Mouse (Mus musculus) embryonic facial prominence, embryonic 11.5 days (tissue): ENCODE results near the gene Rprd2. TPM values are rescaled to one million over a fixed set of nuclear protein-coding genes. Genes with fewer than 3 reads are reported as not detected.

Experiments used
- ATAC-seq: fragments of 200-750 bp; cut with Nextera tagmentation; replicated peaks from 2 replicates; pipeline ENCODE4 v1.8.0; 2017; ENCODE audit warnings: low read depth; ENCODE audit not compliant: insufficient number of reproducible peaks, low FRiP score, low TSS enrichment
- DNase-seq: peaks from one replicate; pipeline ENCODE4 v3.0.0-alpha.2; 2015; ENCODE audit warnings: low spot score
- H3K27ac ChIP-seq: fragments of 300-500 bp; sonication (generic); replicated peaks from 2 replicates; pipeline ENCODE4 v1.5.1; 2014; ENCODE audit warnings: mild to moderate bottlenecking, low read depth, low read length, control low read depth
- H3K27me3 ChIP-seq: fragments of 300-500 bp; sonication (generic); 2 replicates; pipeline ENCODE4 v1.6.1; 2014; ENCODE audit warnings: mild to moderate bottlenecking, low read length, moderate library complexity, mixed read lengths; ENCODE audit not compliant: control insufficient read depth, insufficient read depth
- H3K36me3 ChIP-seq: fragments of 300-500 bp; sonication (generic); replicated peaks from 2 replicates; pipeline ENCODE4 v1.6.1; 2014; ENCODE audit warnings: low read depth, mild to moderate bottlenecking, low read length, moderate library complexity, mixed read lengths; ENCODE audit not compliant: control insufficient read depth, insufficient read depth
- H3K4me1 ChIP-seq: fragments of 300-500 bp; sonication (generic); 2 replicates; pipeline ENCODE4 v1.6.1; 2014; ENCODE audit warnings: low read length, mixed read lengths; ENCODE audit not compliant: control insufficient read depth, insufficient read depth
- H3K4me2 ChIP-seq: fragments of 300-500 bp; sonication (generic); 2 replicates; pipeline ENCODE4 v1.6.1; 2014; ENCODE audit warnings: low read depth, mild to moderate bottlenecking, control low read depth, low read length, moderate library complexity
- H3K4me3 ChIP-seq: fragments of 300-500 bp; sonication (generic); 2 replicates; pipeline ENCODE4 v1.5.1; 2014; ENCODE audit warnings: low read depth, low read length, control low read depth
- H3K9ac ChIP-seq: fragments of 300-500 bp; sonication (generic); replicated peaks from 2 replicates; pipeline ENCODE4 v1.6.1; 2014; ENCODE audit warnings: mild to moderate bottlenecking, control low read depth, low read length
- H3K9me3 ChIP-seq: fragments of 300-500 bp; sonication (generic); replicated peaks from 2 replicates; pipeline ENCODE4 v1.6.1; 2016; ENCODE audit warnings: mild to moderate bottlenecking, low read length, inconsistent platforms, mixed read lengths; ENCODE audit not compliant: control insufficient read depth
- WGBS: fragments of 180-500 bp; shearing (Covaris S2); extraction: QIAGEN DNeasy Blood & Tissue Kit; methylation state at CpG from one replicate; pipeline ENCODE4 v1.1.7; 2014; 5-methylcytosine and 5-hydroxymethylcytosine counted together
- microRNA-seq: library from miRNA; unstranded; fragments of <30 nt; microRNA quantifications from one replicate; pipeline ENCODE4, GENCODE M21; 2016; ENCODE audit warnings: borderline number of aligned reads
- polyA plus RNA-seq: library from polyadenylated mRNA; unstranded; fragments of >200 nt; fragmentation: Nextera tagmentation; extraction: Ambion mirVana; gene quantifications from 2 replicates; pipeline ENCODE4 v1.2.1, GENCODE M21; 2014

Gene Rprd2
- polyA plus RNA-seq, 1 experiment from 2014 or later = 24.4 TPM

- no peak overlapping the region for H3K4me3 ChIP-seq
- H3K27ac ChIP-seq = no peak overlapping the region
- no peak overlapping the region for H3K4me2 ChIP-seq
- DNase-seq (no peak), ATAC-seq (no peak)
- no peak overlapping the region for H3K9ac ChIP-seq
- no peaks in the 10 kb centered on the region for H3K4me1 ChIP-seq
- H3K27me3 ChIP-seq = no peaks in the 10 kb centered on the region
- 89% methylated on average over 2 of the region's 2 CpGs for WGBS
- H3K9me3 ChIP-seq = no peaks in the 10 kb centered on the region
- H3K36me3 ChIP-seq = no peaks in the 10 kb centered on the region
These were observed 100.5 kb downstream of the Rprd2 start for GRCm38 (mm10) chr3:95718153-95718552.

GRCm38 (mm10) chr3:95716075-95716474 is 102.6 kb downstream of the Rprd2 start:
- Histone ChIP-seq H3K27me3 (no peaks in the 10 kb centered on the region), H3K4me1 (no peaks in the 10 kb centered on the region), H3K4me3 (no peak overlapping the region), H3K36me3 (no peaks in the 10 kb centered on the region), H3K4me2 (no peak overlapping the region), H3K27ac (no peak overlapping the region), H3K9ac (no peak overlapping the region), H3K9me3 (no peaks in the 10 kb centered on the region)
- ATAC-seq (no peak), DNase-seq (no peak)
- 80% methylated on average over 1 of the region's 1 CpGs for WGBS

Small RNAs within 50 kb of the gene (microRNA-seq; reads per million reads assigned to microRNA genes)
- gene Mir7014 = not detected

Other genes starting within 250 kb of the Rprd2 start
- 41.5 and 43.0 TPM in 2 replicates for gene Golph3l, start 229.9 kb downstream of the Rprd2 start, polyA plus RNA-seq
- gene Ensa, start 193.9 kb downstream of the Rprd2 start, polyA plus RNA-seq = 69.7 and 79.4 TPM in 2 replicates
- gene Mcl1, start 160.1 kb downstream of the Rprd2 start, polyA plus RNA-seq = 77.1 and 83.3 TPM in 2 replicates
- 0.55 and 0.71 TPM in 2 replicates for gene Adamtsl4, start 130.9 kb downstream of the Rprd2 start, polyA plus RNA-seq
- 5.1 and 6.1 TPM in 2 replicates for gene Ecm1, start 79.3 kb downstream of the Rprd2 start, polyA plus RNA-seq
- gene Tars2, start 58.7 kb downstream of the Rprd2 start, polyA plus RNA-seq = 47.7 and 53.1 TPM in 2 replicates
- 69.4 and 70.6 TPM in 2 replicates for gene Prpf3, start 37.0 kb upstream of the Rprd2 start, polyA plus RNA-seq
- 331 and 337 TPM in 2 replicates for gene Mrps21, start 52.7 kb upstream of the Rprd2 start, polyA plus RNA-seq
- gene Ciart, start 63.4 kb upstream of the Rprd2 start, polyA plus RNA-seq = 6.3 and 7.7 TPM in 2 replicates
- 7.8 and 10.2 TPM in 2 replicates for gene BC028528, start 73.1 kb upstream of the Rprd2 start, polyA plus RNA-seq
- gene Aph1a, start 75.1 kb upstream of the Rprd2 start, polyA plus RNA-seq = 31.8 and 33.3 TPM in 2 replicates
- 67.8 and 80.0 TPM in 2 replicates for gene Car14, start 85.8 kb upstream of the Rprd2 start, polyA plus RNA-seq
- gene Anp32e, start 110.4 kb upstream of the Rprd2 start, polyA plus RNA-seq = 120 and 128 TPM in 2 replicates
- 63.1 and 64.8 TPM in 2 replicates for gene Plekho1, start 177.1 kb upstream of the Rprd2 start, polyA plus RNA-seq
- 20.7 and 21.3 TPM in 2 replicates for gene Vps45, start 239.6 kb upstream of the Rprd2 start, polyA plus RNA-seq